Mouse (Mus musculus) midbrain, embryonic 11.5 days (tissue): Measurements from ENCODE around the gene Tut7. TPM values are rescaled to one million over a fixed set of nuclear protein-coding genes. Genes with fewer than 3 reads are reported as not detected.

Experiments used
- polyA plus RNA-seq: library from polyadenylated mRNA; unstranded; fragments of >200 nt; fragmentation: Nextera tagmentation; extraction: Ambion mirVana; gene quantifications from 2 replicates; pipeline ENCODE4 v1.2.1, GENCODE M21; 2014

Gene Tut7
- polyA plus RNA-seq, 1 experiment from 2014 or later, result 47.2 TPM

Other genes with a start within 250 kb of the Tut7 start
- 22.6 and 22.9 TPM in 2 replicates for gene Agtpbp1, start 237.9 kb downstream of the Tut7 start, polyA plus RNA-seq
- gene Naa35, start 237.9 kb downstream of the Tut7 start, polyA plus RNA-seq, result 99.2 and 118 TPM in 2 replicates
- gene Golm1, start 147.3 kb downstream of the Tut7 start, polyA plus RNA-seq, result 179 TPM in 2 replicates
- gene 4921517D22Rik, start 129.0 kb downstream of the Tut7 start, polyA plus RNA-seq, result not detected in 2 replicates
- not detected in 2 replicates for gene Spata31d1a, start 112.8 kb downstream of the Tut7 start, polyA plus RNA-seq
- gene Spata31d1b, start 110.9 kb downstream of the Tut7 start, polyA plus RNA-seq, result 0.05 TPM in 1 of 2 replicates, not detected in the other
- not detected in 2 replicates for gene Spata31d1d, start 91.4 kb downstream of the Tut7 start, polyA plus RNA-seq
- gene 1700014D04Rik, start 76.4 kb downstream of the Tut7 start, polyA plus RNA-seq, result 0.19 and 0.34 TPM in 2 replicates
- 131 and 146 TPM in 2 replicates for gene Isca1, start 53.3 kb downstream of the Tut7 start, polyA plus RNA-seq
- not detected in 2 replicates for gene Gm49354, start 40.9 kb downstream of the Tut7 start, polyA plus RNA-seq